Mouse (Mus musculus): ENCODE results near the gene Itgb5.
A peak's percentile ranks its signal among the peaks of the same experiment; 100 is the strongest.

Gene Itgb5

GRCm38 (mm10) chr16:33908239-33908638 lies 78.8 kb downstream of the Itgb5 start:
- no peak for DNase-seq (ENCODE audit: low spot score in 2 of 2)

DNA sequence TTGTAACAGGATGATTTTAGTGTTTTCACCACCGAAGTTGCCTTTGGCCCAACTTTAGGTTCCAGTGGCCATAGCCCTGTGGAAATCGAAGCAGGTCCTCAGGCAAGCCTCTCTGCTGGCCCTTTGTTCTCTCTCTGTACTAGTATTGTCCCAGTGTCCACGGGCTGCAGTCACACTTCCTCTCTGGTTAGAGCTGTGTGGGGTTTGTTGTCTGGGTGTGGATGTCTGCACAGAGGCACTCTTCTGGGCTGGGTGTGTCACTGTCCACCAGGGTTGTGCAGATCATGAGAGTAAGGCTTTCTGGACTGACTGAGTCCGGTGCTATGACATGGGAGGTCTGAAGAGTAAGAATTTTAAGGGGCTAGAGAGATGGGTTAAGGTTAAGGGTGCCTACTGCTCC lies 85.5 kb downstream of the Itgb5 start:
- no peak for DNase-seq (ENCODE audit: low spot score in 2 of 2)

DNA sequence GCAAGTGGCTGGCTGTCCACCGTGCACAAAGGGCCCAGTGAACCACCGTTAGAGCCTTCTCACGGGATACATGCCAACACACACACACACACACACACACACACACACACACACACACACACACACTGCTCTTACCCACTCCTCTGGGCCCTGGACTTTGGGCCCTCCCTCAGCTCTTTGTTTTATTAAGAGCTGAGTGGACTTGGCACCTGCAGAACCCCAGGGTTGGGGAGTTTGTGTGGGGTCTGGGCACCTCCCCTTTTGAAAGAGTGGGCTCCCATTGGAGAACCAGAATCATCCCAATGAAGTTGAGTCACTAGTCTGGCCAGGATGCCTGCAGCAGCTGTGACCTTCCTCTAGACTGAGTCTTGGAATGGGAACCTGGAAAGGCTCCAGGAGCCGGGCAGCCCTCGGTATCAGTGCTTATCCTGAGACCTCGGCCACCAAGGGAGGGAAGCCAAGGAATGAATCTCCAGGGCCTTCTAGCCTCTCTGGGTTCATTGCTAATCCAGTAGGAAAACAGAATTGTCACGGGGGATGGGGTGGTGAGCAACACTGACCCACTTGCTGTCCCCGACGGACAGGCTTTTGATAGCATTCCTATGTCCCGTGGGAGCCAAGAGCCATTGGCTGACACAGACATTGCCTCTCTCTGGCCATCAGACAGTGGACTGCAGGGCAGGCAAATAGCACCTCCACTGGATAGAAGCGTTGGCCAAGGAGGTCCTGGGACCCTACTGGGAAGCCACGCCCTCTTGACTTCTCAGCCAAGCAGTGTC lies 87.2 kb downstream of the Itgb5 start:
- peak; percentile 85 to 88 for DNase-seq (ENCODE audit: low spot score in 2 of 2)

GRCm38 (mm10) chr16:33917390-33917789 lies 87.9 kb downstream of the Itgb5 start:
- DNase-seq (ENCODE audit: low spot score in 2 of 2) = no peak

GRCm38 (mm10) chr16:33917926-33918325 lies 88.5 kb downstream of the Itgb5 start:
- DNase-seq (ENCODE audit: low spot score in 2 of 2) = no peak

- no peak for DNase-seq (ENCODE audit: low spot score in 2 of 2)
These were observed 92.0 kb downstream of the Itgb5 start for GRCm38 (mm10) chr16:33921514-33921913.

GRCm38 (mm10) chr16:33922111-33923000 lies 92.9 kb downstream of the Itgb5 start:
- peak in 1 of 2 experiments; percentile 49 for DNase-seq (ENCODE audit: low spot score in 2 of 2)

- DNase-seq (ENCODE audit: low spot score in 2 of 2) = no peak
These were observed 93.5 kb downstream of the Itgb5 start for GRCm38 (mm10) chr16:33923001-33923316.

- no peak for DNase-seq (ENCODE audit: low spot score in 2 of 2)
These were observed 94.3 kb downstream of the Itgb5 start for GRCm38 (mm10) chr16:33923758-33924157.

DNA sequence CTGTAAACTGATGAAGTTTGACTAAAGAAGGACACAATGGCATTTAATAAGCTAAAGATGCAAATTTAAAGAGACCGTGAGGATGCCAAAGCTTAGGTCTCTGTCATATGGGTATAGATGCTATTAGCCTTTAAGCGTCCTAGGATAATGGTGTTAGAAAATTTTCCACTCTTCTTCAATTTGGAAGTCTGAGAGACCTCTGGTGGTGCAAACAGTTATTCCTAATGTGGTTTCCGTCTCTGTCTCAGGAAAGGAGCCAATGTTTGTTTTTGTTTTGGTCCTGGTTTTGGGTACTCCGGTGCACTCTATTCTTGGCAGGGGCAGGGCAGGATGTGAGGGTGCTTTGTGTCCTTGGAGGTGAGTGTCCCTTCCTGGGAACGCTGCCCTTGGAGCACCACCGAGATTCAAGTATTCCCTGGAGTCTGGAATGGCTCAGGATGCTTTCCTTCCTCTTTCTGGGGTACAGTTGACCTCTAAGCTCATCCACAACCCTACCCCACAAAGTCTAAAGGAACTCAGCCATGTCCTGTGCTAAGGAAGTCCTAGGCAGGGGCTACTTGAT lies 97.9 kb downstream of the Itgb5 start:
- DNase-seq (ENCODE audit: low spot score in 2 of 2) = no peak

DNA sequence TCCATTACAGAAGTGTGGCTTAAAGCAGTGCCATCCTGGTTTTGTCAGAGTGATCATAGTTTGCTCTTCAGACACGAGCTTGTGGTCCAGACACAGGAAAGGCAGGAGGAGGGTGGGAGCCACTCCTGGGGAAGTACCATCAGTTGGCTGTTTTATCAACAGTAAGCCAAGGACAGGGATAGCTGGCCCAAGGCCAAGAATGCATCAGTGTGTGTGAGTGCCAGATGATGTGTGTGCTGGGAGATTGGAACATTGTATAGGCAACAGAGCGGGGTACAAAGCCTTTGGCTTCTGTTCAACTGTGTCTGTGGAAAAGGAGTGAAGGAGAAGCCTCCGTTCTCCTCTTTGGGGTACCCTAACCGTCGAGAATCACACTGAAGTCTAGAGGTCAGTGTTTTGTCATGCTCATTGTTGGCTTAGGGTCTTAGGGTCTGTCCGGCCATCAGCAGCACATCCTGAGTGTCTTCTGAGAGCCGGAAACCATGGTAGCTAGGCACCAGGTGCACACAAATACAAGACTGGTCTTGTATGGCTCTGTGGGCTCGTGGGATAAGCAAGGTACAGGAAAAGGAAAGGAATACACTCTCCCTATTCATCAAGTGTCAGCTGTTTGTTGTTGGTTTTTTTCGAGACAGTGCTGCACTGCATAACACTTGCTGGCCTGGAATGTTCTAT lies 99.5 kb downstream of the Itgb5 start:
- no peak for DNase-seq (ENCODE audit: low spot score in 2 of 2)

DNA sequence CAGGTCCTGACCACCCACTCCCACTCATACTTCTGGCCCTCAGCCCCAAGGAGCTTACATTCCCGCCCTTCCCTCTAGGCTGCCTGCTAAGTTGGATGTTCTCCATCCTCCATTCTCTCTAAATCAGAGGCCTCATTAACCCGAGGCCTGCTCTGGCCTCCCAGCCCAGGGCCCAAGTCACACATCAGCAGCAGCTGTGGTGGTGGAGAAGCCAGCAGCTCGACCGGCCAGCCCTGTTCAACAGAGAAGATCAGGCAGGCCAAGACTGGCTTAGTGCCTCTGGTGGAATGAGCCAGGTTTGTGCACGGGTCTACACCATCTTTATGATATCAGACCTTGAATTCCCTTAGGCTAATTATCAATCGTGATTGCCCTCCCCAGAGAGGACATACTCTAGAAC lies 101.3 kb downstream of the Itgb5 start:
- peak; percentile 70 for DNase-seq (ENCODE audit: low spot score in 2 of 2)

- DNase-seq (ENCODE audit: low spot score in 2 of 2) = no peak
These were observed 102.2 kb downstream of the Itgb5 start for GRCm38 (mm10) chr16:33931682-33932081.

GRCm38 (mm10) chr16:33932126-33932525 lies 102.7 kb downstream of the Itgb5 start:
- peak; percentile 65 to 76 for DNase-seq (ENCODE audit: low spot score in 2 of 2)

GRCm38 (mm10) chr16:33933411-33933810 lies 103.9 kb downstream of the Itgb5 start:
- no peak for DNase-seq (ENCODE audit: low spot score in 2 of 2)

DNA sequence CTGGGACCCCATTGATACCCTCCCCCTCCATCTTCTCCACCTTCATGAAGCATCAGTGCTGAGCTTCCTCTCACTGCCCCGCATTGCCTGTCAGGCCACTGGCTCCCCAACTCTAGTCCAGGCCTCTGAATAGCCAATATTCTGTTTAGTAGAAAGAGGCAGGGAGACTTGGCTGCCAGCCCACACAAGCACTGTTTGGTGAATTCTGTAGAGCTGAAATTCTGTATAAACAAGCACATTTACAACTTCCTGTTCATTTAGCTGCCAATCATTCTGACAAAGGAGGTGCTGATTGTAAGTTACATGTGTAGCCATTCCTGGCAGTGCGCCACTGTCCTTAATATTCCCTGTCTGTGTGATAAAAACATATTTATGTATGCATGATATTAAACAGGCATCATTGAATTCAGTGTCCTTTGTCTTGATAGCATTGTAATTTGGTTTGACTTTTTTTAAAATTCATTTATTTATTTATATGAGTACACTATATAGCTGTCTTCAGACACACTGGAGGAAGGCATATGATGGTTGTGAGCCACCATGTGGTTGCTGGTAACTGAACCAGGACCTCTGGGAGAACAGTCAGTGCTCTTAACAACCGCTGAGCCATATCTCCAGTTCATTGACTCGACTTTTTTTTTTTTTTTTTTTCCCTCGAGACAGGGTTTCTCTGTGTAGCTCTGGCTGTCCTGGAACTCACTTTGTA lies 105.4 kb downstream of the Itgb5 start:
- DNase-seq (ENCODE audit: low spot score in 2 of 2) = no peak

DNA sequence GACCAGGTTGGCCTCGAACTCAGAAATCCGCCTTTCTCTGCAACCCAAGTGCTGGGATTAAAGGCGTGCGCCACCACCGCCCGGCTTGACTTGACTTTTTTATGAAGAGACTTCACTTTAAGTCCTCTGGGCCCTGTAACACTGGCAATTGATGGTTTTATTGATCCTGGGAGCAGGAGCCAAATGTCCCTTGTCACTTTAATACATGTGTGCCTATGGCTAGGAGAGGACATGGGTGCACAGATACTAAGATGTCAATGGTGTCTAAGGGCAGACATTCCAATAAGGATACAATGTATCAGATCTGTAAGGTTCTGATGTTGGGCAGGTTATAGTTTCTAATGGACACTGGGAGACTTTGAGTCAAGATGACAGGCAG lies 105.9 kb downstream of the Itgb5 start:
- DNase-seq (ENCODE audit: low spot score in 2 of 2) = no peak

- DNase-seq (ENCODE audit: low spot score in 2 of 2) = no peak
These were observed 107.4 kb downstream of the Itgb5 start for GRCm38 (mm10) chr16:33936885-33937284.

DNA sequence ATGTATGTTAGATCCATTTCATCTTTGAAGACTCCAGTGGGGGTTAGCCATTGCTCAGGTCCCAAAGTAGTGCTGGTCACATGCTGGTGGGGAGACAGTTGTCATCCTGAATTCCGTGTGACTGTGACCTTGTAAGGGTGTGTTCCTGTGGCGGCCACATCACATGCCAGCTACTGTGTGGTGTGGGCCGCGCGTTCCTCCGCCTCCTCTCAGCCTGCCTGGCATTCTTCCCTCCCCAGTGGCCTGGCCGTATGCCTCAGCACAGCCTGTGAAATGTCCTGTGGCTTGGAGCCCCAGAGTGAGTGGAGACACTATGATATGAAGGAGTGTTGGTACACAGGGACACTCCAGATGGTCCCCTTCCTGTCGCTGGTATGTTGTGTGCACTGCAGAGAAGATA lies 108.1 kb downstream of the Itgb5 start:
- peak; percentile 85 to 87 for DNase-seq (ENCODE audit: low spot score in 2 of 2)

DNA sequence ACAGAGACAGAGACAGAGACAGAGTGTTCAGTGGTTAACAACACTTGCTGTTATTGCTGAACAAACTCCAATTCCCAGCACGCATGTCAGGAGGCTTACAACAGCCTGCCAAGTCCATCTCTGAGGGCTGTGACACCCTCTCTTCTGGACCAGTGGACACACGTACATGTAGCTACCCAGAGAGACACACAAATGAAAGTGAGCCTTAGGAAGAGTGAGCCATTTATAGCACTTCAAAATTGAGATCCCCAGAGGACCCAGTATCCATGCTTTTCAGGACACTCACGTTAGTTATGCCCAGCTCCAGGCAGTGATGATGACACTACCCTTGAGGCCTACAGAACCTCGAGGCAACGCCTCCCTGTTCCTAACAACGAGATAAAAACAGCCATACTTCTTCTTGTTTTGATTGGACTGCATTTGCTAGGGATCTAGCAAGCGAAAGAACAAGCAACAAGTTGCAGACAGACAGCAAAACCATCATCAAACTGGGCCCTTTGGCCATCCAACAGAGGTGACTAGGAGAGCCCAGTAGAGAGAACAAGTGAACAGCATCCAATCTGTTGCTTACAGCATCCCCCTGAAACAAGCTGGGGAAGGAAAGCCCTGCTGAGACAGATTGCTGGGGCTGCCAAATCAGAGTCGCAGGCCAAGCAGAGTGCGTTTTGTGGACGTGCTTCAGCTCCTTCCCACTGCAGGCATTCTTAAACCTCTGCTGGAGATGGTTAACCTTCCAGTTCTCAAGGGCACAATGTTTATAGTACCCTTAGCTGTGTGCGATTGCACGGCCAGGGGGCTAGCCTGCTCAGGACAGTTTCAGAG lies 109.1 kb downstream of the Itgb5 start:
- DNase-seq (ENCODE audit: low spot score in 2 of 2) = no peak

- no peak for DNase-seq (ENCODE audit: low spot score in 2 of 2)
These were observed 109.7 kb downstream of the Itgb5 start for GRCm38 (mm10) chr16:33939133-33939531.
